Mouse (Mus musculus) CH12.LX (cell line): ENCODE results near the gene Isoc2a.

ENCODE experiments used
- CTCF ChIP-seq, 2 experiments: IDR thresholded peaks in 1 of 2; conservative IDR thresholded peaks in 1 of 2; 2 replicates each; pipeline ENCODE4 v1.5.1; 2011 to 2012; ENCODE audit warnings: low read depth in 2 of 2, low read length in 2 of 2, improper control_type of control experiment in 1 of 2, inconsistent platforms in 1 of 2, mild to moderate bottlenecking in 1 of 2, moderate library complexity in 1 of 2
- HCFC1 ChIP-seq: IDR thresholded peaks from 2 replicates; pipeline ENCODE4 v1.6.1; 2012; ENCODE audit warnings: low read depth, mild to moderate bottlenecking, inconsistent platforms, low read length, improper control_type of control experiment
- MEF2A ChIP-seq: IDR thresholded peaks from 2 replicates; pipeline ENCODE4 v1.6.1; 2014; ENCODE audit warnings: low read depth, mild to moderate bottlenecking, inconsistent platforms, low read length, improper control_type of control experiment, borderline replicate concordance
- NELFE ChIP-seq: IDR thresholded peaks from 2 replicates; pipeline ENCODE4 v1.6.1; 2011; ENCODE audit warnings: low read depth, low read length, improper control_type of control experiment
- POLR2A ChIP-seq: IDR thresholded peaks from 2 replicates; pipeline ENCODE4 v1.6.1; 2011; ENCODE audit warnings: low read depth, mild to moderate bottlenecking, improper control_type of control experiment, low read length
- SIN3A ChIP-seq: IDR thresholded peaks from 2 replicates; pipeline ENCODE4 v1.6.1; 2012; ENCODE audit warnings: low read length, improper control_type of control experiment, inconsistent platforms
- TCF12 ChIP-seq: IDR thresholded peaks from 2 replicates; pipeline ENCODE4 v1.6.1; 2014; ENCODE audit warnings: low read depth, mild to moderate bottlenecking, inconsistent platforms, low read length, improper control_type of control experiment
- USF1 ChIP-seq: IDR thresholded peaks from 2 replicates; pipeline ENCODE4 v1.6.1; 2014; ENCODE audit warnings: low read depth, mild to moderate bottlenecking, inconsistent platforms, low read length, improper control_type of control experiment
- USF2 ChIP-seq: conservative IDR thresholded peaks from 2 replicates; pipeline ENCODE4 v1.6.1; 2011; ENCODE audit warnings: low read depth, low read length, improper control_type of control experiment
- ZC3H11A ChIP-seq: IDR thresholded peaks from 2 replicates; pipeline ENCODE4 v1.6.1; 2012; ENCODE audit warnings: low read depth, mild to moderate bottlenecking, inconsistent platforms, low read length, improper control_type of control experiment

DNA sequence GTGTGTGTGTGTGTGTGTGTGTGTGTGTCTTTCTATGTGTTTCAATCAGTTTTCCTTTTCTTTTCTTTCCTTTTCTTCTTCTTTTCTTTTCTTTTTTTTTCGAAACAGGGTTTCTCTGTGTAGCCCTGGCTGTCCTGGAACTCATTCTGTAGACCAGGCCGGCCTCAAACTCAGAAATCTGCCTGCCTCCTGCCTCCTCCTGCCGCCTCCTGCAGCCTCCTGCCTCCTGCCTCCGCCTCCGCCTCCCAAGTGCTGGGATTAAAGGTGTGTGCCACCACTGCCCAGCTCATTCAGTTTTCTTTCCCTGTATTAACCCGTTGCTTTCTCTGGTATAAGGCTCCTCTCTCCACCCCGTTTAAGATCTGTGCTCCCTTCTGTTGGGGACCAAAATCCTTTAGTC lies 19.6 kb upstream of the Isoc2a start:
- TF ChIP-seq NELFE = no peak
- TF ChIP-seq HCFC1 = no peak
- no peak for TF ChIP-seq POLR2A
- TF ChIP-seq USF2 = no peak
- no peak for TF ChIP-seq CTCF (conservative IDR thresholded peaks at IDR 0.05 in 1 of 2, IDR thresholded peaks at IDR 0.05 in 1 of 2; ENCODE audit: low read depth in 2 of 2, low read length in 2 of 2)
- no peak for TF ChIP-seq SIN3A
- no peak for TF ChIP-seq ZC3H11A
- TF ChIP-seq USF1 = no peak
- no peak for TF ChIP-seq TCF12
- TF ChIP-seq MEF2A = no peak
